Mouse (Mus musculus) CD4-positive, CD25-positive, alpha-beta regulatory T cell, adult 9 weeks (primary cell): ENCODE data around the gene Mospd1. TPM values are rescaled to one million over a fixed set of nuclear protein-coding genes. Genes with fewer than 3 reads are reported as not detected.

ENCODE experiments used
- polyA plus RNA-seq: library from polyadenylated mRNA; unstranded; fragments of 100-300 nt; shearing (Covaris generic); gene quantifications from one replicate; pipeline ENCODE4 v1.2.1, GENCODE M21; 2017

The Mospd1 gene
- 20.7 TPM for polyA plus RNA-seq

GRCm38 (mm10) chrX:53370366-53370740 is at the start of gene Mospd1:
TSS of gene Mospd1 (minus strand) at chrX:53370502.

Other genes starting within 250 kb of the Mospd1 start
- gene Plac1, start 130.4 kb downstream of the Mospd1 start, polyA plus RNA-seq, result not detected
- 13.6 TPM for gene Fam122b, start 100.7 kb downstream of the Mospd1 start, polyA plus RNA-seq
- not detected for gene Fam122c, start 97.1 kb downstream of the Mospd1 start, polyA plus RNA-seq
- not detected for gene Etd, start 64.4 kb upstream of the Mospd1 start, polyA plus RNA-seq
- 31.2 TPM for gene Rtl8c, start 237.5 kb upstream of the Mospd1 start, polyA plus RNA-seq
- gene Gm14597, start 238.5 kb upstream of the Mospd1 start, polyA plus RNA-seq, result not detected